Mouse (Mus musculus) cerebellum, adult 11 months (tissue): ENCODE results near the gene Pcdh15.
A peak's percentile ranks its signal among the peaks of the same experiment; 100 is the strongest.

Source experiments
- DNase-seq: peaks from one replicate; pipeline ENCODE4 v3.0.0; 2022

Gene Pcdh15

GRCm38 (mm10) chr10:74339247-74340160 is 1240.4 kb downstream of the Pcdh15 start:
- no peak for DNase-seq

- no peak for DNase-seq
These were observed 1260.4 kb downstream of the Pcdh15 start for GRCm38 (mm10) chr10:74359526-74359925.

- no peak for DNase-seq
These were observed 1279.6 kb downstream of the Pcdh15 start for GRCm38 (mm10) chr10:74378697-74379096.

GRCm38 (mm10) chr10:74379276-74380134 is 1280.4 kb downstream of the Pcdh15 start:
- no peak for DNase-seq

- DNase-seq, result no peak
These were observed 1288.7 kb downstream of the Pcdh15 start for GRCm38 (mm10) chr10:74387538-74388499.

GRCm38 (mm10) chr10:74403111-74403510 is 1304.0 kb downstream of the Pcdh15 start:
- DNase-seq, result no peak

GRCm38 (mm10) chr10:74414021-74414420 is 1314.9 kb downstream of the Pcdh15 start:
- DNase-seq, result no peak

GRCm38 (mm10) chr10:74414945-74415344 is 1315.8 kb downstream of the Pcdh15 start:
- no peak for DNase-seq

- no peak for DNase-seq
These were observed 1316.2 kb downstream of the Pcdh15 start for GRCm38 (mm10) chr10:74415359-74415758.

GRCm38 (mm10) chr10:74415949-74416348 is 1316.8 kb downstream of the Pcdh15 start:
- no peak for DNase-seq

- DNase-seq, result no peak
These were observed 1350.9 kb downstream of the Pcdh15 start for GRCm38 (mm10) chr10:74450069-74450468.

- DNase-seq, result no peak
These were observed 1364.8 kb downstream of the Pcdh15 start for GRCm38 (mm10) chr10:74463972-74464371.

GRCm38 (mm10) chr10:74480779-74481178 is 1381.6 kb downstream of the Pcdh15 start:
- no peak for DNase-seq

- no peak for DNase-seq
These were observed 1413.2 kb downstream of the Pcdh15 start for GRCm38 (mm10) chr10:74512315-74512714.

GRCm38 (mm10) chr10:74513743-74514142 is 1414.6 kb downstream of the Pcdh15 start:
- no peak for DNase-seq

GRCm38 (mm10) chr10:74538371-74538770 is 1439.2 kb downstream of the Pcdh15 start:
- no peak for DNase-seq

GRCm38 (mm10) chr10:74555326-74555725 is 1456.2 kb downstream of the Pcdh15 start:
- no peak for DNase-seq

- no peak for DNase-seq
These were observed 1470.5 kb downstream of the Pcdh15 start for GRCm38 (mm10) chr10:74569603-74570002.

- no peak for DNase-seq
These were observed 1480.8 kb downstream of the Pcdh15 start for GRCm38 (mm10) chr10:74579924-74580323.

GRCm38 (mm10) chr10:74591799-74592198 is 1492.7 kb downstream of the Pcdh15 start:
- DNase-seq, result peak; percentile 1

GRCm38 (mm10) chr10:74607683-74608082 is 1508.5 kb downstream of the Pcdh15 start:
- no peak for DNase-seq

- DNase-seq, result no peak
These were observed 1522.7 kb downstream of the Pcdh15 start for GRCm38 (mm10) chr10:74621837-74622236.
